Mouse (Mus musculus) retina, embryonic 14.5 days (tissue): ENCODE measurements around the gene Ttc36.

ENCODE experiments used
- DNase-seq: peaks from one replicate; pipeline ENCODE4 v3.0.0-alpha.2; 2015; ENCODE audit warnings: low spot score

Ttc36 gene

DNA sequence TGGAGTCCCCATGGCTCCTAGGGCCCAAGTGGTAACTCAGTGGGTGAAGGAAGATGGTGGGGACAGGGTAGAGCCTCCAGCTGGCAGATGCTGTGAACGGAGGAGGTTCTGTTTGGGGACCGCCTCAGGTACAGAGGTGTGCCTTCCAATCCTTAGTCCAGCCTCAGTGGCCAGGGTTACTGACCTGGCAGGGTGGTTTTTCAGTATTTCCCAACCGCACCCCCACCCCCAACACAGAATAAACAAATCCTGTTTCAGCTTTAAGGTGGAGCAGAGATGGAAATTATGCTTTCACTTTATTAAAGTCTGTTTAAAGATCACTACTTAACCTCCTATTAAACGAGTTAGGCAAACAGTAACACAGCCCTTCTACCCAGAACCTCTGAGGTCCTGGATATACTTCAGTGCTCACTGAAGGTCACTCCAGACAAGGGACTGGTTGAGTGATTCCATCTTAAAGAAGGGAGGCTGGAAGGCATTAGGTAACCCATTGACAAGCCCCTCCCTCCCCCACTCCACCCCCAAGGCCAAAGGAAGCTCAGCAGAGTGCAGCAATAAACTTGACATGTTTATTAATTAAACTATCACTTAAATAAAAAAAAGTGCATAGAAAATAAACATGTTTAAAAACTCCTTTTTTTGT lies at the start of gene Ttc36:
TSS of gene Ttc36 (minus strand) at position 265 of the 643 bp plus-strand sequence.
- no peak for DNase-seq

DNA sequence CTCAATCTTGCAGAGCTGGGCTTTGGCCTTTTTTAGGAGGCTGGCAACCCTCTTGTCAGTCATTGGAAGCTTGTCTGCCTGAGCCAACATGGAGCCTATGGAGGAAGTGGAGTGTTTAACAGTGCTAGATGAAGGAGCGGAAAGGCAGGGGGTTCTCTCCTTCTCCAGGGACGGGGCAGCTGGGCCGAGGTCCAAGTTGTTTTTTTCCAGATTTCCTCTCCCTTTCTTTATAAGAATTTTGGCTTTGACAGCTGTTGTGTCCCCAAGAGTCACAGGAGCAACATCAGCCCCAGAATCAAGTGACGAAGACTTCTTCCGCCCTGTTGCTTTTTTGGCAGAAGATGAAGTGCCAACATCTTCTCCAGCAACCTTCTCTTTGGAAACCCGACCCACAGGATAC lies 44.6 kb upstream of the Ttc36 start:
- no peak for DNase-seq

- DNase-seq = peak; percentile 37
These were observed 38.4 kb upstream of the Ttc36 start for GRCm38 (mm10) chr9:44841241-44841640.

DNA sequence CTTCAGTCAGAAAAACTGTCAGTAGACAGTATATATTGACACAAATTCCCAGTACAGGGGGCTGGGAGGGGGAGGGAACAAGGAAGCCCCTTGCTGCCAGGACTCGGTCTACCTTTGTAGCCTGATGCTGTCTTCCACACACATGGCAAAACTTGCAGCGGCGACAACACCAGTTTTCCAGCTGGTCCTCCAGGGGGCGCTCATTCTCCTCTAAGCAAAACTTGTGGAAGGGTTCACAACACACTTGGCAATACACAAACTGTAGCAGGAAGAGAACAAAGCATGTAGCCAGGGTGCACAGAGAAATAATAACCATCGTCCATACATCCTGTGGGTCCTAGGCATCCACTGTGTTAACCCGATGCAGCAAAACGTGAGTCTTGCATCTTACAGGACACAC lies 33.6 kb upstream of the Ttc36 start:
- peak; percentile 87 for DNase-seq

GRCm38 (mm10) chr9:44832356-44832755 lies 29.5 kb upstream of the Ttc36 start:
- DNase-seq = no peak

- DNase-seq = no peak
These were observed 27.6 kb upstream of the Ttc36 start for GRCm38 (mm10) chr9:44830506-44830905.

GRCm38 (mm10) chr9:44828944-44829343 lies 26.1 kb upstream of the Ttc36 start:
- DNase-seq = no peak

DNA sequence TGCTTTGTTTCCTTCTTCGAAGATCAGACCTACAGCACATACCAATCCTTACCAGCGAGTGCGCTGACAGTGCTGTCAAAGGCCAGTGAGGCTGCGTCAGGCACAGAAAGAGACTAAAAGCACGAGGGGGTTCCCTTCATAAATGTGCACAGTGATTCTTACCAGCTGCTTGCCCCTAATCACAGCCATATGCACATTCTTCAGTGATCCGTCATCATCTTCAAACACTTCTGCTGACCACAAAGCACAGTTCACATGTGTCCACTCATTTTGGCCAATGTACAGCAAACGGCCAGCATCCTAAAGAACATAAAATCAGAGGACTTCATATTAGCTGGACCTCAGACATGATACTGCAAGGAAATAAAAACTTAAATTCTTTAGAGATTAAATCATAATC lies 23.8 kb upstream of the Ttc36 start:
- no peak for DNase-seq

- no peak for DNase-seq
These were observed 17.3 kb upstream of the Ttc36 start for GRCm38 (mm10) chr9:44819920-44820827.

- DNase-seq = no peak
These were observed 14.7 kb upstream of the Ttc36 start for GRCm38 (mm10) chr9:44817522-44817921.

GRCm38 (mm10) chr9:44814179-44814578 lies 11.3 kb upstream of the Ttc36 start:
- no peak for DNase-seq

DNA sequence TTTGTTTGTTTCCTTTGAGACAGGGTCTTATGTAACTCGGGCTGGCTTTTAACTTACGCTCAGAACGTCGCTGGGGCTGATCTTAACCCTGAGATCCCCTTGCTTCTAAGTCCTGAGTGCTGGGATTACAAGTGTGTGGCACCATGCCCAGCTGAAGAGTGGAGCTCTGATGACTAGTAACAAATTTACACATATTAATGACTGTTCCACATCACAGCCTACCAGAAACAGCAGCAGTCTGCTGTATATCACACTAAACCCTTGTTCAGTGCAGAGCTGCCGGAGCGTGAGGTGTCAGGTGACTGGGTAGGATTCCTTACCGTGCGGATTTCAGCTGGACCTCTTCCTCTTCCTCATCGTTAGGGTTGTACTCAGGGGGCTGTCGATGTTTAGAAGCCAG lies 7.4 kb upstream of the Ttc36 start:
- no peak for DNase-seq

- no peak for DNase-seq
These were observed 4.9 kb upstream of the Ttc36 start for GRCm38 (mm10) chr9:44807778-44808177.

GRCm38 (mm10) chr9:44807141-44807540 lies 4.3 kb upstream of the Ttc36 start:
- DNase-seq = no peak

GRCm38 (mm10) chr9:44805536-44805935 lies 2.7 kb upstream of the Ttc36 start:
- no peak for DNase-seq

- no peak for DNase-seq
These were observed 1.8 kb upstream of the Ttc36 start for GRCm38 (mm10) chr9:44804678-44805077.

DNA sequence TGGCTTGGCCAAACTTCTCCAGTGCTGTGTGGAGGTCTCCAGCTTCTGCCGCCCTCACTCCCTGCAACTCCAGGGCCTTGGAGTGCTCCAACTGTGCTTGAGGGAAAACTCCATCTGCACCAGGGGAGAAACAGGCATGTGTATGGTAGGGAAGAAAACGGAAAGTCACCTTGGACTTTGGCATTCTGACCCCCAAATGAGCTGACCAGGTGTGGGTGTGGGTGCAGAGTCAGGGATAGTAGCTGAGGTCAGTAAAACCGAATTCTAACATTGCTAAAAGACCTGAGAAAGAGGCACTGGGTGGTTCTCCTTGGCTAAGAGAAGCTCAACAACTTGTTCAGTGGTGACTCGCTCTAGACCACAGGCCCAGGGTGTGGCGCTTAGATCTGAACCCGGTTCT lies 1.2 kb downstream of the Ttc36 start:
- no peak for DNase-seq

GRCm38 (mm10) chr9:44799958-44800324 lies 2.9 kb downstream of the Ttc36 start:
- no peak for DNase-seq

DNA sequence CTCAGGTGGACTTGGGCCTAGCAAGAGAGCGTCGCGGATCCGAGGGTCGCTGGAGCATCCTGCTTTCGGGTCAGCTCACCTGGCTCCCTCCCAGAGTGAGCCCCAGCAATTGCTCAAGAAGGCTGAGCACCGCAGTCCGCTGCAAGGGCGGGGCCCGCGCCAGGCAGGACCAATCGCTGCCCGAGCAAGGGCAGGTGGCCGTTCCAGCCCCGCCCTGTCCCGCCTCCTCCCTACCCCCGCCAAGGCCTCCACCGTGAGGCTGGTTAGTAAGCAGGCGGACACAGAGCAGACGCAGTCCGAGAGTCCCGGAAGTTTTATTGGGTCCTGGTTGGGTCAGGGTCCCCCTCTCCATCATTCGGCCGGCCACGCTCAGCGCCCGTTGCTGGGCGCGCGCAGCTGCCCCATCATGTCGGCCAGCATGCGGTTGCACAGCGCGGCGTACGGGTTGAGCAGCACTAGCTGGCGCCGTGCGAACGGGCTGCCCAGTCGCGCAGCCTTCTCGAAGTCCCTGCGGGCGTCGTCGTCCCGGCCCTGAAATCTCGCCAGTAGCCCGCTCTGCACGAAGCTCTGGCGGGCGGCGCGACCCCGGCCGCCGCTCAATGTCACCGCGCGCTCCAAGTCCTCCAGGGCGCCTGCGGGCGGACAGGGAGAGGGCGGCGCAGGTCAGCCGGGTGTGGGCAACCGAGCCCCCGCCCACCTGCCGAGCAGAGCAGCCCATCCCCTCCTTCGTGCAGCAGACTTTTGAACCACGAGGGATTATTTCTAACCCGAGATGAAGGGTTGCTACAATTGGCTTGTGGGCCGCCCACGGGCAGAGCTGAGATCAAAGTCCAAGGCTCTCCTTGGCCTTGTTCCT lies 3.5 kb downstream of the Ttc36 start, which contains the start of gene Tmem25:
TSS of gene Tmem25 (minus strand) at position 206 of the 856 bp plus-strand sequence.
- DNase-seq = peak; percentile 83

DNA sequence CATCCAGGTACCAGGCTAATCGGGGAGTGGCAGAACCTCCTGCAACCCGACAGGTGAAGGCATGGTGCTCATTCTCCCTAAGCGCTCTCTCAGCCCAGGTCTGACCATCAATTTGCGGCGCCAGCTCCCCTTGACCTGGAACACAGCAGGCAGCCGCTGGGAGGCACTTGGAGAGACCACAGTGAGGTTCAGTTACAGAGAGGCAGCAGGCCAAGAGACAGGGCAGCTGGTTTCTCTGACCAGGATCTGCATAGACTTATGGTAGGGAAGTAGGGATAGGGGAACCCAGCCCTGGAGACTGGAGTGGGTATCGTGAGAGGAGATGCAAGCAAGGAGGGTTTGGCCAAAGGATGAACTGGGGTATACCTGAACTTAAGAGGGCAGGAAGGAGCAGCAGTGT lies 4.6 kb downstream of the Ttc36 start:
- no peak for DNase-seq

DNA sequence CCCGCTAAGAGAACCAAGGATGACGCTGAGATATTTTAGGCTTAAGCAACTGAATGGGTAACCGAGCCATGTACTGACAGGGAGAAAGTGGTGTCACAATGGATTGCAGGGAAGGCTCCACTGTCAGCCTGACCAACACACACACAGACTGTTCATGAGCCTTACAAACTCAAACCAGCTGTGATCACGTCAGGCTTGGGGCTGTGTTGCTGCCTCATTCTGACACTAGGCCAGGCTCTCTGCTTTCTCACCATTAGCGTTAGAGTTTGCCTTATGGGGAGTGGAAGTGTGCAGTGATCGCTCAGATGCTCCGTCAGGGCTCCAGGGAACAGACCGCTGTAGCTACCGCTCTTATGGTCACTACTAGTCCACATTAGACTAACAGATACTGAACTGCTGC lies 10.0 kb downstream of the Ttc36 start:
- DNase-seq = no peak
